In the genomic region with DNA sequence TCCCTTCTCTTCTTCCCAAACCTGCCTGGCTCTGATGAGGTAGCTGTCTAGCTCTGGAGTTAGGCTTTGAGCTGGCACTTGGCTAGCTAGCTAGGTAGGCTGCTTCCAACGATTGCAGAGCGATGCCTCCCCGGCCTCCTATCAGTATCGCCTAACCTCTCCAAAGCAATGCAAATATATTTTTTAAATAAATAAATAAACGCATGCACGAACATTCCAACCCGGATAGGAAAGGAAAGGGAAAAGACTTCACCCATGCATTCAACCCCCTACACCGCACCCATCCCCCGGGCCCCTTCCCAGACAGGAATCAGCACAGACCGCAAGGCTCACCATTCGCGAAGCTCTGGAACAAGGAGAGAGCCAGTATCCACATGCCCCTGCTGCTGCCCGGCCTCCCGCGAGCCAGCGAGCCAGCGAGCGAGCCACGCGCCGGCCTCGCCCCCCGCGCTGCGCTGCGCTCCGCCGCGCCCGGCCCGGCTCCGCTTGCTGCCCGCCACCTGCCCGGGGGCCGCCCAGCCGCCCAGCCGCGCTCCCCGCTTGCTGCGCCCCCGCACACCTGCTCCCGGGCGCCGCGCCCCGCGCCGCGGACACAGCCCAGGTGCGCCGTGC, we compare ENCODE assay signal across 9 mouse cellular contexts. TPM values are rescaled to one million over a fixed set of nuclear protein-coding genes. Genes with fewer than 3 reads are reported as not detected.
DNase-seq lines count a peak whose midpoint lies in the region; ATAC-seq lines count a peak whose summit lies in the region.
"Had no signal": no experiment of that assay in that cellular context is flagged by ENCODE, and none has a peak within 500 bp of the region (broad histone marks: within the 10 kb centered on the region; RNA-seq: fewer than 3 reads in every experiment).

No protein-coding gene starts in this region.

- no peak for DNase-seq in heart, embryonic 10.5 days (ENCODE audit: low spot score)
- no peak for DNase-seq in heart, postnatal 10 days
- DNase-seq in ES-CJ7 (ENCODE audit: low read depth, low spot score): peak; percentile 9
- DNase-seq in forebrain, embryonic 10.5 days (ENCODE audit: extremely low spot score, low spot score): peak; percentile 21
- DNase-seq in left cerebral cortex, postnatal 25 days (ENCODE audit: low spot score in 2 of 2): peak; percentile 39 to 61
- peak; percentile 22 for DNase-seq in retina, postnatal 1 day
- DNase-seq in thymus, postnatal 0 days (ENCODE audit: low spot score): no peak

- H3K9me3 ChIP-seq in heart, embryonic 10.5 days: no peaks in the 10 kb centered on the region
- H3K9me3 ChIP-seq in forebrain, embryonic 10.5 days: no peaks in the 10 kb centered on the region

- peaks cover 82% of the 10 kb centered on the region for H3K27me3 ChIP-seq in heart, embryonic 10.5 days (ENCODE audit: insufficient read depth, poor library complexity, severe bottlenecking)
- peaks cover 89% of the 10 kb centered on the region for H3K27me3 ChIP-seq in forebrain, embryonic 10.5 days (ENCODE audit: poor library complexity, severe bottlenecking)

- H3K4me1 ChIP-seq in heart, embryonic 10.5 days: peaks cover 12% of the 10 kb centered on the region
- H3K4me1 ChIP-seq in forebrain, embryonic 10.5 days: peaks cover 26% of the 10 kb centered on the region

- H3K4me3 ChIP-seq in heart, embryonic 10.5 days: peak overlapping the region; percentile 71
- H3K4me3 ChIP-seq in forebrain, embryonic 10.5 days: peak overlapping the region; percentile 67

- intact Hi-C loops in heart, postnatal 10 days (cut with DNase I): loop anchor here (5.0 kb wide), 1 partner anchor 273 kb away; no protein-coding TSS in a partner anchor
- intact Hi-C loops in left cerebral cortex, postnatal 25 days (cut with DNase I): loop anchor here (2.0 to 10.0 kb wide), 8 partner anchors 43 to 475 kb away; no protein-coding TSS in a partner anchor

- H3K27ac ChIP-seq in heart, embryonic 10.5 days: peak overlapping the region; percentile 52; the same call in 1 of the 2 replicates
- peak overlapping the region; percentile 74; the same call in 1 of the 2 replicates for H3K27ac ChIP-seq in forebrain, embryonic 10.5 days

- 13% methylated on average over 51 of the region's 51 CpGs for WGBS in heart, embryonic 10.5 days
- 2% methylated on average over 51 of the region's 51 CpGs for WGBS in forebrain, embryonic 10.5 days

- no peaks in the 10 kb centered on the region for H3K36me3 ChIP-seq in heart, embryonic 10.5 days
- no peaks in the 10 kb centered on the region for H3K36me3 ChIP-seq in forebrain, embryonic 10.5 days (replicated peaks)
- H3K36me3 ChIP-seq: G1E had no signal

- ATAC-seq in granulocyte monocyte progenitor cell, adult 5-6 weeks (replicated peaks; ENCODE audit: poor library complexity, severe bottlenecking): no peak

RNA-seq across cellular contexts. Expression of a gene that starts 0.5 kb away (rescaled TPM):
- 0.07 and 0.20 TPM in 2 replicates for polyA plus RNA-seq in heart, embryonic 10.5 days (2016; fragmentation: Nextera tagmentation; extraction: Ambion mirVana)
- total RNA-seq in heart, postnatal 10 days (2021): not detected
- 0.05 and 0.21 TPM in 2 replicates for polyA plus RNA-seq in forebrain, embryonic 10.5 days (2016; fragmentation: Nextera tagmentation; extraction: Ambion mirVana)
- 10 to 100 TPM; 41.6 to 44.0 TPM for total RNA-seq in left cerebral cortex, postnatal 25 days (2021)
- total RNA-seq in granulocyte monocyte progenitor cell, adult 5-6 weeks (2014; fragmentation: Nextera tagmentation): not detected in 2 replicates
- total RNA-seq in granulocyte monocyte progenitor cell, adult 5-6 weeks (2017): 0.15 TPM in 1 of 2 replicates, not detected in the other
- polyA plus RNA-seq in thymus, postnatal 0 days (2015; fragmentation: Nextera tagmentation; extraction: Ambion mirVana): 0.01 and 0.05 TPM in 2 replicates
- polyA plus RNA-seq: G1E had no signal

Comparison
In these comparisons a context has a peak if more than half of its experiments do, and no peak if none do; other contexts are left out.
1. DNase-seq: peak in ES-CJ7 (single experiment), forebrain, embryonic 10.5 days (single experiment), left cerebral cortex, postnatal 25 days (2 of 2) and retina, postnatal 1 day (single experiment); none in heart, embryonic 10.5 days (single experiment), heart, postnatal 10 days (0 of 2) and thymus, postnatal 0 days (single experiment).
2. RNA of a gene that starts 0.5 kb away (total RNA-seq): 41.6 to 44.0 TPM in left cerebral cortex, postnatal 25 days; 0.15 TPM in granulocyte monocyte progenitor cell, adult 5-6 weeks and not detected in heart, postnatal 10 days; every median in the first group is over 10 times any median in the second.